Mouse (Mus musculus) limb, embryonic 14.5 days (tissue): ENCODE measurements around the gene Prdm16. TPM values are rescaled to one million over a fixed set of nuclear protein-coding genes. Genes with fewer than 3 reads are reported as not detected.
A peak's percentile ranks its signal among the peaks of the same experiment; 100 is the strongest.

Source experiments
- ATAC-seq: fragments of 200-750 bp; cut with Nextera tagmentation; 2 replicates; pipeline ENCODE4 v1.8.0; 2017; ENCODE audit warnings: low read depth, moderate number of reproducible peaks, moderate TSS enrichment; ENCODE audit not compliant: low FRiP score
- DNase-seq: peaks from one replicate; pipeline ENCODE4 v3.0.0-alpha.2; 2015; ENCODE audit warnings: low spot score
- H3K27ac ChIP-seq: fragments of 300-500 bp; sonication (generic); replicated peaks from 2 replicates; pipeline ENCODE4 v1.5.1; 2014; ENCODE audit warnings: low read depth, mild to moderate bottlenecking, low read length, moderate library complexity, mixed read lengths
- H3K27me3 ChIP-seq: fragments of 300-500 bp; sonication (generic); 2 replicates; pipeline ENCODE4 v1.6.1; 2014; ENCODE audit warnings: low read length, mixed read lengths; ENCODE audit not compliant: control insufficient read depth, insufficient read depth
- H3K36me3 ChIP-seq: fragments of 300-500 bp; sonication (generic); 2 replicates; pipeline ENCODE4 v1.6.1; 2014; ENCODE audit warnings: mild to moderate bottlenecking, low read length, moderate library complexity, mixed read lengths; ENCODE audit not compliant: control insufficient read depth, insufficient read depth
- H3K4me1 ChIP-seq: fragments of 300-500 bp; sonication (generic); 2 replicates; pipeline ENCODE4 v1.6.1; 2014; ENCODE audit warnings: antibody characterized with exemption, low read length, mixed read lengths; ENCODE audit not compliant: control insufficient read depth, insufficient read depth
- H3K4me2 ChIP-seq: fragments of 300-500 bp; sonication (generic); replicated peaks from 2 replicates; pipeline ENCODE4 v1.6.1; 2014; ENCODE audit warnings: low read depth, mild to moderate bottlenecking, low read length, moderate library complexity; ENCODE audit not compliant: severe bottlenecking
- H3K4me3 ChIP-seq: fragments of 300-500 bp; sonication (generic); replicated peaks from 2 replicates; pipeline ENCODE4 v1.5.1; 2014; ENCODE audit warnings: low read length
- H3K9ac ChIP-seq: fragments of 300-500 bp; sonication (generic); 2 replicates; pipeline ENCODE4 v1.6.1; 2014; ENCODE audit warnings: mild to moderate bottlenecking, low read depth, low read length, moderate library complexity; ENCODE audit not compliant: severe bottlenecking
- H3K9me3 ChIP-seq: fragments of 300-500 bp; sonication (generic); 2 replicates; pipeline ENCODE4 v1.6.1; 2016; ENCODE audit warnings: low read length; ENCODE audit not compliant: control insufficient read depth
- POLR2A ChIP-seq: fragments of 200-500 bp; IDR thresholded peaks from 2 replicates; pipeline ENCODE4 v1.8.0; 2012; ENCODE audit warnings: inconsistent platforms, mild to moderate bottlenecking, moderate library complexity, borderline replicate concordance; ENCODE audit not compliant: insufficient read depth, insufficient read length; ENCODE audit errors: extremely low read depth
- WGBS: fragments of 180-500 bp; shearing (Covaris S2); extraction: QIAGEN DNeasy Blood & Tissue Kit; methylation state at CpG from one replicate; pipeline ENCODE4 v1.1.7; 2014; 5-methylcytosine and 5-hydroxymethylcytosine counted together
- polyA plus RNA-seq, 2 experiments: library from polyadenylated mRNA; depleted of rRNA in 1 of 2; stranded (reverse) in 1 of 2; unstranded in 1 of 2; fragments of >200 nt; fragmentation: Nextera tagmentation in 1 of 2; extraction: Ambion mirVana in 1 of 2; gene quantifications; 2 replicates each; pipeline versions ENCODE4 v1.2.1 to v1.2.3; 2012 to 2014

Gene Prdm16
- polyA plus RNA-seq, 2 experiments, result 11.7 to 25.6 TPM

DNA sequence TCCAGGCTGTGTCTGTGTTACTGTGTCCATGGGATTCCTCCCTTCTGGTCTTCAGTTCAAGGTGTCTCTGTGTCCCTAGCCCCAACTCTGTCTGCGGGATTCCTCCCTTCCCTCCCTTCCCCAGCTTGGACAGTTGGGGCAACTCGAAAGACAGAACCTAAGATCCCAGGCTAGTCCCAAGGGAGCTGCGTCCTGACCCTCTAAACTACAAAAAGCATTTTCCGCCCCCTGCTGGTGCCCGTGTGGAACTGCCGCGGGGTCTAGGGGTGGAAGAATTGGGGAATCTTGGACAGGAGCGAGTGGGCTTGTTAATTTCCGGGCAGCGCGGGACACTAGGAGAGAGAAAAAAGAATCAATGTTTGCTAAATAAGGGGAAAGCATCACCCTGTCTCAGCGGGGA lies 37.9 kb upstream of the Prdm16 start:
- TF ChIP-seq POLR2A, result no peak
- DNase-seq (peak; percentile 61), ATAC-seq (no peak; the same call in 1 of the 2 replicates)
- 6% methylated on average over 12 of the region's 12 CpGs for WGBS
- Histone ChIP-seq H3K27me3 (0 out of 2 replicates have a peak, but pooled peaks cover 6% of the 10 kb centered on the region), H3K4me3 (no peak overlapping the region), H3K9me3 (no peaks in the 10 kb centered on the region), H3K36me3 (no peaks in the 10 kb centered on the region), H3K27ac (no peak overlapping the region), H3K9ac (no peak overlapping the region), H3K4me2 (peak overlapping the region; percentile 34), H3K4me1 (peaks cover 35% of the 10 kb centered on the region)

DNA sequence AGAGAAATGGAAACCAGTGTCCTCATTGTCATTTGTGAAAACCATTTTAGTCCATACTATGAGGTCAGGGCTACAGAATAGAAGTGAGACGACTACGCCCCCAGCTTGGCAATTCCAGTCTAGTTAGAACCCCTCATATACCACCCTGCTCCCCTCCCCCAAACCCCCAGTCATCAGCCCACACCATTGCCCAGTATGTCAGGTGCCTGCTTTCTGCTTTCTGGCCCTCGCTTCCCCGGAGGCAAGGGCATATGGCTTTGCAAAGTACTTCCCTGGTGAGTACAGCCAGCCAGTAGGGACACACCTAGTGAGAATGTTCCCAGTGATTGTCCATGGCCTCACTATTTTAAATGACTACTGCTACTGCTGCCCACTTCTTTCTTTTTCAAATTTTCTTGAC lies 37.3 kb upstream of the Prdm16 start:
- Histone ChIP-seq H3K4me3 (no peak overlapping the region), H3K9ac (no peak overlapping the region), H3K36me3 (no peaks in the 10 kb centered on the region), H3K27ac (no peak overlapping the region), H3K4me2 (no peak overlapping the region), H3K27me3 (0 out of 2 replicates have a peak, but pooled peaks cover 6% of the 10 kb centered on the region), H3K9me3 (no peaks in the 10 kb centered on the region), H3K4me1 (peaks cover 35% of the 10 kb centered on the region)
- no peak for DNase-seq
- ATAC-seq, result no peak
- no peak for TF ChIP-seq POLR2A
- WGBS, result 67% methylated on average over 4 of the region's 4 CpGs

DNA sequence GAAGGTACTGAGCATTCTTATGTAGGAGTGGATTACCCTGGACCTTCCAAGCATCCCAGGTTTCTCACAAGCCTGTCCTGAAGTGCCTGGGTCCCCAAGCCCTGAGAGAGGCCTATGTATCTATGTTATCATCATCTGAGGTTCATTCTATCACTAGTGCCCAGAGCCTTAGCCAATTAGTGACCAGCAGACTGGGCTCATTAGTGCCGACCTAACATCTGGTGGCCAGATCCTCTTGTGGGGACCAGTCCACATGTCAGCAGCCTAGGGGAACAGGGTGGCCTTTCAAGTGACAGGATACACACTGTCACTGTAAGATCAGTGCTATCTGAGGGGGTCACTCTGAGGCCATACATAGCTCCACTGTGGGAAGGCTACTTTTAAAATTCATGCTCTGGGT lies 35.4 kb upstream of the Prdm16 start:
- TF ChIP-seq POLR2A, result no peak
- no peak overlapping the region for H3K4me2 ChIP-seq
- 18% methylated on average over 1 of the region's 1 CpGs for WGBS
- H3K9ac ChIP-seq, result no peak overlapping the region
- H3K27ac ChIP-seq, result no peak overlapping the region
- H3K4me1 ChIP-seq, result peaks cover 35% of the 10 kb centered on the region
- DNase-seq (no peak), ATAC-seq (no peak)
- no peak overlapping the region for H3K4me3 ChIP-seq
- H3K36me3 ChIP-seq, result no peaks in the 10 kb centered on the region
- H3K27me3 ChIP-seq, result 0 out of 2 replicates have a peak, but pooled peaks cover 6% of the 10 kb centered on the region
- H3K9me3 ChIP-seq, result no peaks in the 10 kb centered on the region

DNA sequence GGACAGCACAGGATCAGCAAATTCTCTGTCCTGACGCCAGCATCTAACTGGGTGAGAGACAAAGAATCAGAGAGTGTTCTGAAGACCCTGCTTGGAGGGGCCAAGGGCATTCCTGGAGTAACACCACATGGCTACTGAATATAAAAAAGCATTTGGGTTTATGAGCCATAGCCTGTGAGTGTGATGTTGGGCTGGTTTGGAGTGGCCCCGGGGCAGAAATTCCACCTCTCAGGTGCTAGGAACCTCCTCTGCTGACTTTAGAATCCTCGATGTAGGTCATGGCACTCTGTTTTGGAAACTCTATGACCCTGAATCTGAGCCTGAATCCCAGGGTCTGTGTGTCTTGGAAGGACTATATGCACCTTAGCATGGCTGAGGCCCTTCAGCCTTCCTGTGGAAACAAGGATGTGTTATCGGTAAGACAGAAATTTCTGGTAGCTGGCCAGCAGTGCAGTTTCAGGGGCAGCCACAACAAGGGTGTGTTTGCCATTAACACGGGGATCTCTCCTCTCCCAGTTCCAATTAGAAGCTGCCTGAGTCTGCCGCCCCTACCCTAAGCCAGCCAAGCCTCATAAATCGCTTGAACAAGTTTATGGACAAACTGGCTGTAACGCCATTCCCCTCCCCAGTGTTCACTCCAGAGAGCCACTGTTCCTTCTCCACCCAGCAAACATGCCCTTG lies 34.7 kb upstream of the Prdm16 start:
- Histone ChIP-seq H3K4me3 (no peak overlapping the region), H3K4me1 (peaks cover 35% of the 10 kb centered on the region), H3K4me2 (no peak overlapping the region), H3K9me3 (no peaks in the 10 kb centered on the region), H3K36me3 (no peaks in the 10 kb centered on the region), H3K9ac (no peak overlapping the region), H3K27ac (0 out of 2 replicates have a peak overlapping the region, but pooled peaks have one; percentile 33), H3K27me3 (0 out of 2 replicates have a peak, but pooled peaks cover 1% of the 10 kb centered on the region)
- WGBS, result 11% methylated on average over 8 of the region's 8 CpGs
- ATAC-seq (peak; percentile 36; the same call in 1 of the 2 replicates), DNase-seq (no peak)
- no peak for TF ChIP-seq POLR2A

DNA sequence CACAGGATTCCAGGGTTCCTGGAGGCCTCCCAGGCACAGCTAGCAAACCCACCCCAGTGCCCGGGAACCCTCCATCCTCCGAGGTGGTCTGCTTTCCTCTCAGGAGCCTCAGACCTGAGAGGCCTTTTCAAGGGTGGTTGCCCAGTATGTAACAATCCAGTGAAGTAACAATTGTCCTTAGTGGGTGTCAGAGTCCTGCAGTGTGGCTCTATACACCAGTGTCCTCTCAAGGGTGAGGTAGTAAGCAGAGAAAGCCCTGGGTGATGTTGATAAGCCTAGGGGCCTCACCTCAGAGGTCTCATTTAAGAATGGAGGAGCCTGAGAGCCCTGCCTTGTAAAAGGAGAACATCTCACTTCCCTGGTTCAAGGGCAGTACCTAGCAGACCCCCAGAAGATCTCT lies 31.1 kb upstream of the Prdm16 start, which contains the start of gene Actrt2:
Gene Actrt2, minus strand, starts transcription at position 101 of the 400 bp plus-strand sequence.
- 76% methylated on average over 2 of the region's 2 CpGs for WGBS

More for the DNA sequence above, 31.1 kb upstream of the Prdm16 start, which contains the start of gene Actrt2:
- Histone ChIP-seq H3K9me3 (no peaks in the 10 kb centered on the region), H3K27me3 (no peaks in the 10 kb centered on the region), H3K4me3 (no peak within 1 kb of the TSS), H3K36me3 (no peaks in the 10 kb centered on the region), H3K9ac (no peak within 1 kb of the TSS), H3K4me2 (no peak within 1 kb of the TSS), H3K27ac (no peak within 1 kb of the TSS), H3K4me1 (peaks cover 20% of the 10 kb centered on the region)
- no peak for DNase-seq
- TF ChIP-seq POLR2A, result no peak
- no peak for ATAC-seq
